Comparison of ENCODE assay signal across 29 mouse cellular contexts in the genomic region with DNA sequence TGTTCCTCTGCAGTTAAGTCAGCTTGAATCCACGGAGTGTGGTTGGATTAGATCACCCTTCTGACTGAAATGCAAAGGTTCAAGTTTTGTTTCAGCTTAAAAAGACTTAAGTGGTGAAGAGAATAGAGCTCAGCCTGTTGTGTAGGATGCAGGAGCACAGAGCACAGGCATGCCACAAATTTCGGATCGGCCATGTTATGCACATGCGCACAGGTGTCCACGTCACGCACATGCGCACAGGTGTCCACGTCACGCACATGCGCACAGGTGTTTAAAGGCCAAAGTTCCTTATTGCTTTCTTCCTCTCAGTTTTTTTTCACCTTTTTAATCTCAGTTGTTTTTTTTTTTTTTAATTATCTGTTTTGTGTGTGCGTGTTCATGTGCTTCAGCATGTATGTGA. TPM values are rescaled to one million over a fixed set of nuclear protein-coding genes. Genes with fewer than 3 reads are reported as not detected.
DNase-seq lines count a peak whose midpoint lies in the region; ATAC-seq and TF ChIP-seq lines count a peak whose summit lies in the region.
"Had no signal": no experiment of that assay in that cellular context is flagged by ENCODE, and none has a peak within 500 bp of the region (broad histone marks: within the 10 kb centered on the region; RNA-seq: fewer than 3 reads in every experiment).

No protein-coding gene starts in this region.

- H3K4me1 ChIP-seq in heart, embryonic 12.5 days (replicated peaks), result 0 out of 2 replicates have a peak, but pooled peaks cover 8% of the 10 kb centered on the region
- H3K4me1 ChIP-seq in heart, embryonic 11.5 days (ENCODE audit: control insufficient read depth, insufficient read depth, low read length), result no peaks in the 10 kb centered on the region
- H3K4me1 ChIP-seq in kidney, embryonic 15.5 days, result peaks cover 19% of the 10 kb centered on the region
- peaks cover 17% of the 10 kb centered on the region for H3K4me1 ChIP-seq in testis, adult 2 months (ENCODE audit: control insufficient read depth, insufficient read depth, low read length)

- 92% methylated on average over 11 of the region's 11 CpGs for WGBS in heart, embryonic 12.5 days
- 91% methylated on average over 11 of the region's 11 CpGs for WGBS in heart, embryonic 11.5 days (ENCODE audit: insufficient replicate concordance)
- 86% methylated on average over 11 of the region's 11 CpGs for whole genome bisulfite sequencing in kidney, embryonic 15.5 days

- no peak for TF ChIP-seq POLR2A in testis, adult 2 months (IDR thresholded peaks at IDR 0.05; ENCODE audit: control insufficient read depth, low read depth, low read length)

- H3K27ac ChIP-seq in heart, embryonic 12.5 days (ENCODE audit: poor library complexity, severe bottlenecking), result no peak overlapping the region
- no peak overlapping the region for H3K27ac ChIP-seq in heart, embryonic 11.5 days (ENCODE audit: low read depth, low read length)
- H3K27ac ChIP-seq in kidney, embryonic 15.5 days, result no peak overlapping the region
- no peak overlapping the region for H3K27ac ChIP-seq in testis, adult 2 months (ENCODE audit: control insufficient read depth, insufficient read depth, low read depth, low read length)
- H3K27ac ChIP-seq: embryonic facial prominence, embryonic 13.5 days; embryonic facial prominence, embryonic 15.5 days; forebrain, embryonic 10.5 days had no signal

- no peaks in the 10 kb centered on the region for H3K36me3 ChIP-seq in heart, embryonic 12.5 days
- H3K36me3 ChIP-seq in heart, embryonic 11.5 days (ENCODE audit: control insufficient read depth, insufficient read depth, low read length), result no peaks in the 10 kb centered on the region
- no peaks in the 10 kb centered on the region for H3K36me3 ChIP-seq in kidney, embryonic 15.5 days
- no peaks in the 10 kb centered on the region for H3K36me3 ChIP-seq in testis, adult 2 months (ENCODE audit: control insufficient read depth, insufficient read depth, low read length)
- H3K36me3 ChIP-seq: embryonic facial prominence, embryonic 13.5 days; embryonic facial prominence, embryonic 15.5 days; forebrain, embryonic 10.5 days; forebrain, embryonic 12.5 days had no signal

- TF ChIP-seq CTCF in testis, adult 2 months (IDR thresholded peaks at IDR 0.05; ENCODE audit: control insufficient read depth, insufficient read depth, insufficient replicate concordance, low read depth, low read length), result no peak

- peak; percentile 11 for DNase-seq in kidney, postnatal 14 days
- DNase-seq in testis, postnatal 10 days (ENCODE audit: low spot score), result no peak
- DNase-seq in testis, postnatal 14 days (ENCODE audit: low spot score), result peak; percentile 53
- DNase-seq in adrenal gland, postnatal 14 days, result no peak
- DNase-seq: adrenal gland, adult 8-10 months; adrenal gland, postnatal 25 days; B cell, adult 2 months; cerebellum, adult 11 months; cerebellum, adult 18-20 months; cerebellum, adult 8-10 months; cerebellum, adult 9-11 months; cerebellum, postnatal 14 days; cerebellum, postnatal 36 days; embryo, embryonic 11 days had no signal

- no peak overlapping the region for H3K4me3 ChIP-seq in heart, embryonic 12.5 days
- H3K4me3 ChIP-seq in heart, embryonic 11.5 days (ENCODE audit: low read depth, low read length), result no peak overlapping the region
- H3K4me3 ChIP-seq in kidney, embryonic 15.5 days (replicated peaks), result no peak overlapping the region
- H3K4me3 ChIP-seq in testis, adult 2 months (ENCODE audit: control insufficient read depth, low read depth, low read length), result peak overlapping the region; percentile 68
- H3K4me3 ChIP-seq: embryonic facial prominence, embryonic 13.5 days; embryonic facial prominence, embryonic 15.5 days; erythroblast, embryonic 14.5 days; forebrain, embryonic 10.5 days; forebrain, embryonic 12.5 days had no signal

- H3K9ac ChIP-seq in heart, embryonic 12.5 days, result no peak overlapping the region
- no peak overlapping the region for H3K9ac ChIP-seq in heart, embryonic 11.5 days (ENCODE audit: low read depth, low read length)
- H3K9ac ChIP-seq in kidney, embryonic 15.5 days, result no peak overlapping the region
- H3K9ac ChIP-seq: embryonic facial prominence, embryonic 13.5 days; embryonic facial prominence, embryonic 15.5 days; forebrain, embryonic 12.5 days had no signal

- peak overlapping the region; percentile 22; the same call in 1 of the 2 replicates for H3K4me2 ChIP-seq in heart, embryonic 12.5 days
- H3K4me2 ChIP-seq in heart, embryonic 11.5 days, result no peak overlapping the region
- H3K4me2 ChIP-seq in kidney, embryonic 15.5 days, result no peak overlapping the region
- H3K4me2 ChIP-seq: embryonic facial prominence, embryonic 13.5 days; embryonic facial prominence, embryonic 15.5 days; forebrain, embryonic 12.5 days had no signal

- no peaks in the 10 kb centered on the region for H3K9me3 ChIP-seq in heart, embryonic 12.5 days (replicated peaks)
- no peaks in the 10 kb centered on the region for H3K9me3 ChIP-seq in heart, embryonic 11.5 days (replicated peaks; ENCODE audit: control insufficient read depth, low read length)
- H3K9me3 ChIP-seq in kidney, embryonic 15.5 days (replicated peaks), result no peaks in the 10 kb centered on the region
- H3K9me3 ChIP-seq: embryonic facial prominence, embryonic 13.5 days; embryonic facial prominence, embryonic 15.5 days; forebrain, embryonic 12.5 days had no signal

- no peak for ATAC-seq in heart, embryonic 12.5 days (ENCODE audit: insufficient number of reproducible peaks, low FRiP score)
- no peak for ATAC-seq in heart, embryonic 11.5 days (replicated peaks; ENCODE audit: insufficient number of reproducible peaks, low FRiP score, low TSS enrichment)
- no peak for ATAC-seq in kidney, embryonic 15.5 days (replicated peaks; ENCODE audit: low FRiP score)
- ATAC-seq: activated CD4-positive, CD25-positive, alpha-beta regulatory T cell, adult 4 months; CD4-positive, CD25-positive, alpha-beta regulatory T cell, adult 4 months; forebrain, embryonic 14.5 days; forebrain, embryonic 16.5 days; Patski had no signal

- H3K27me3 ChIP-seq in heart, embryonic 12.5 days (replicated peaks), result peaks cover 36% of the 10 kb centered on the region
- H3K27me3 ChIP-seq in heart, embryonic 11.5 days (ENCODE audit: control insufficient read depth, insufficient read depth, low read length), result no peaks in the 10 kb centered on the region
- no peaks in the 10 kb centered on the region for H3K27me3 ChIP-seq in kidney, embryonic 15.5 days
- no peaks in the 10 kb centered on the region for H3K27me3 ChIP-seq in testis, adult 2 months (ENCODE audit: control insufficient read depth, insufficient read depth, low read length)
- H3K27me3 ChIP-seq: embryonic facial prominence, embryonic 13.5 days; embryonic facial prominence, embryonic 15.5 days; forebrain, embryonic 12.5 days; Patski had no signal

RNA-seq across cellular contexts. Expression of a gene that starts 52.6 kb away (rescaled TPM):
- 0.54 and 0.69 TPM in 2 replicates for polyA plus RNA-seq in heart, embryonic 12.5 days (2016; fragmentation: Nextera tagmentation; extraction: Ambion mirVana)
- polyA plus RNA-seq in heart, embryonic 11.5 days (2014; fragmentation: Nextera tagmentation; extraction: Ambion mirVana), result 0.96 and 1.2 TPM in 2 replicates
- polyA plus RNA-seq in kidney, embryonic 15.5 days (2015; fragmentation: Nextera tagmentation; extraction: Ambion mirVana), result 11.9 and 13.3 TPM in 2 replicates
- polyA plus RNA-seq in testis, adult 2 months (2012; rRNA removed), result 3.4 and 4.0 TPM in 2 replicates
- total RNA-seq in adrenal gland, postnatal 14 days (2021), result 4.2 and 4.7 TPM in 2 replicates
- total RNA-seq: common myeloid progenitor, adult 5-6 weeks had no signal
- polyA plus RNA-seq: erythroblast, embryonic 14.5 days had no signal

Comparison
In these comparisons a context has a peak if more than half of its experiments do, and no peak if none do; other contexts are left out.
1. DNase-seq: peak in kidney, postnatal 14 days (single experiment) and testis, postnatal 14 days (single experiment); none in testis, postnatal 10 days (single experiment) and adrenal gland, postnatal 14 days (single experiment).